Mouse (Mus musculus): Measurements from ENCODE around the gene Gm49380. TPM values are rescaled to one million over a fixed set of nuclear protein-coding genes. Genes with fewer than 3 reads are reported as not detected.

Gene Gm49380
- total RNA-seq (2023), result 0.21 TPM in 1 of 4 replicates, not detected in the others

GRCm38 (mm10) chr9:44113105-44113789 is at the start of gene Gm49380, which contains the start of gene Rnf26:
TSS of gene Gm49380 (minus strand) at chr9:44113500.
TSS of gene Rnf26 (minus strand) at chr9:44113517.

DNA sequence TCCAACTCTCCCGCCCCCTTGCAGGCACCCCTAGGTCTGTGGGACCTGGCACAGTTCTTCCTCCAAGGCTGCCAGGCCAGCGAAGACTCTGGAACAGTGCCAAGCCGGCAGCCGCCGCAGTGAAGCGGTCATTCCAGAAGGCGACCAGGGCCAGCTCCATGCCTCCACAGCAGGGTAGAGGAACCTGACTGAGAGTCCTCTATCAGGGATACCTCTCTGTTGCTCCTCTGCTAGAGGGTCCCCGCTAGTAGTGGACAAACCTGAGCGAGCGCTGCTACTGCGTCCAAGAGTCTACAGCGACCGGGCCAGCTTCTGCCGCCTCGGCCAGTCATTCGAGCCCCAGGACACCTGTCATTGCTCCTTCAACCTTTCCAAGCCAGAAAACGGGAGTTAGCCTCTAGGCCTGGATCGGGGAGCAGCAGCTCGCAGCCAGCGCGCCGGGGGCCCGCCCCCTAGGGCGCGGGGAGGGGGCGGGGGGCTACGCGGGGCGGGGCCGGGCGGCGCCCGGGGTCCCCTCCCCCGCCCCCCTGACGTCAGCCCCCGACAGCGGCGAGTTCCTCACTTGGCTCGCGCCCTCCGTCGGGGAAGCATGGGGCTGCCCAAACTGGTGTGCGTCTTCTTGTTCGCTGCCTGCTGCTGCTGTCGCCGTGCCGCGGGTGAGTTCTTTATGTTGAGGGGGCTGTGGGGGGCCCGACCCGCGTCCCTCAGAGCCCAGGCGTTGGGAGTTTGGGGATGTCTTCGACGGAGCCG is 21.0 kb upstream of the Gm49380 start, which contains the start of gene Mcam:
Gene Mcam, plus strand, starts transcription at position 369 of the 750 bp plus-strand sequence.

DNA sequence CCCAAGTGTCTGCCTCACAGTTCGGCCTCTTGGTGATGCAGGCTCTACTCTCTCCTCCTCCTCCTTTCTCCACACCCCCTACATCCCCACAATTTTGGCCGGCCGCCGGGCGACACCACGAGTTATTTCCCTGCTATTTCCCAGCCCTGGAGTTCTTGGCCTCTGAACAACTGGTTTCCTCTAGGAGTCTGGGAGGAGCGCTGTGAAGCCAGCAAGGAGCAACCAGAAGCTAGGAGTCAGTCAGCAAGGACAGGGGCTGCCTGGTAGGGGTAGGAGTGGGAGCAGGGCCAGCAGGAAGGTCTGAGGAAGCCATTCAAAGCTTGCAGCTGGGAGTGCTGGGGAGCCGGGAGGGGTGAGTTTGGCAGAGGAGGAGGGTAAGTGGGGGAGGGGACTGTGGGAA is 6.2 kb downstream of the Gm49380 start, which contains the start of gene C1qtnf5:
Gene C1qtnf5, plus strand, starts transcription at position 136 of the 400 bp plus-strand sequence.

GRCm38 (mm10) chr9:44101490-44101889 is 11.8 kb downstream of the Gm49380 start, which contains the start of gene Mfrp:
TSS of gene Mfrp (plus strand) at chr9:44101729.

GRCm38 (mm10) chr9:44066785-44067225 is 46.5 kb downstream of the Gm49380 start, which contains the start of gene Usp2:
TSS of gene Usp2 (plus strand) at chr9:44067021.

DNA sequence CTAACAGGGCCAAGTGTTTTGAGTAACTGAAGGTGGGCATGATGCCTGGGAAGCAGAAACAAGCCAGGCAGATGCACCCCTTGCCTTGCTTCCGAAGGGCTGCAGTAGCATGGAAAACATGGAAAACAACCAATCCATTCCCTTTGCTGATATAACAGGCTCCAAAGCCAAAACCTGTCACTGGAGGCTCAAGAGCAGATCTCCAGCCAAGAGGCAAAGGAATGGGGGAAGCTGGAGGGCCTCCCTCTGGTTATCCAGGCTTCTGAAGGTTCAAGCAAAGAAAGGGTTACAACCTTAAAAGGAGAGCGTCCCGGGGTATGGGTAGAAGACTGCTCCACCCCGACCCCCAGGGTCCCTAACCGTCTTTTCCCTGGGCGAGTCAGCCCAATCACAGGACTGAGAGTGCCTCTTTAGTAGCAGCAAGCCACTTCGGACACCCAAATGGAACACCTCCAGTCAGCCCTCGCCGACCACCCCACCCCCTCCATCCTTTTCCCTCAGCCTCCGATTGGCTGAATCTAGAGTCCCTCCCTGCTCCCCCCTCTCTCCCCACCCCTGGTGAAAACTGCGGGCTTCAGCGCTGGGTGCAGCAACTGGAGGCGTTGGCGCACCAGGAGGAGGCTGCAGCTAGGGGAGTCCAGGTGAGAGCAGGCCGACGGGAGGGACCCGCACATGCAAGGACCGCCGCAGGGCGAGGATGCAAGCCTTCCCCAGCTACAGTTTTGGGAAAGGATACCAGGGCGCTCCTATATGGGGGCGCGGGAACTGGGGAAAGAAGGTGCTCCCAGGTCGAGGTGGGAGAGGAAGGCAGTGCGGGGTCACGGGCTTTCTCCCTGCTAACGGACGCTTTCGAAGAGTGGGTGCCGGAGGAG is 70.2 kb downstream of the Gm49380 start, which contains the start of gene Thy1:
Gene Thy1, plus strand, starts transcription at position 549 of the 872 bp plus-strand sequence.

Other genes starting within 250 kb of the Gm49380 start
- gene Thy1, start 70.1 kb downstream of the Gm49380 start, total RNA-seq (2023), result 1.4 to 3.1 TPM (median 2.6 TPM) in 4 replicates
- gene Usp2, start 46.5 kb downstream of the Gm49380 start, total RNA-seq (2023), result 19.0 to 31.1 TPM (median 23.0 TPM) in 4 replicates
- 0.55 to 0.73 TPM (median 0.69 TPM) in 3 of 4 replicates, not detected in the other for gene Mfrp, start 11.8 kb downstream of the Gm49380 start, total RNA-seq (2023)
- 2.8 TPM in 1 of 4 replicates, not detected in the others for gene C1qtnf5, start 6.3 kb downstream of the Gm49380 start, total RNA-seq (2023)
- gene Rnf26, start within 50 bp of the Gm49380 start, total RNA-seq (2023), result 17.2 to 23.5 TPM (median 20.6 TPM) in 4 replicates
- 0.20 to 0.27 TPM (median 0.27 TPM) in 3 of 4 replicates, not detected in the other for gene Mcam, start 21.0 kb upstream of the Gm49380 start, total RNA-seq (2023)
- 133 to 146 TPM (median 140 TPM) in 4 replicates for gene Cbl, start 120.5 kb upstream of the Gm49380 start, total RNA-seq (2023)
- not detected in 4 replicates for gene Ccdc153, start 127.2 kb upstream of the Gm49380 start, total RNA-seq (2023)
- gene Pdzd3, start 138.0 kb upstream of the Gm49380 start, total RNA-seq (2023), result not detected in 4 replicates
- gene Nlrx1, start 155.1 kb upstream of the Gm49380 start, total RNA-seq (2023), result 4.3 to 6.5 TPM (median 6.0 TPM) in 4 replicates
- not detected in 4 replicates for gene Abcg4, start 175.1 kb upstream of the Gm49380 start, total RNA-seq (2023)
- gene Hinfp, start 192.2 kb upstream of the Gm49380 start, total RNA-seq (2023), result 52.6 to 65.7 TPM (median 58.7 TPM) in 4 replicates
- 17.0 to 21.3 TPM (median 20.4 TPM) in 4 replicates for gene C2cd2l, start 206.8 kb upstream of the Gm49380 start, total RNA-seq (2023)
- 8.1 to 11.0 TPM (median 9.4 TPM) in 4 replicates for gene Dpagt1, start 212.5 kb upstream of the Gm49380 start, total RNA-seq (2023)
- gene H2afx, start 221.2 kb upstream of the Gm49380 start, total RNA-seq (2023), result 34.2 to 44.5 TPM (median 37.9 TPM) in 4 replicates
- gene Hmbs, start 230.7 kb upstream of the Gm49380 start, total RNA-seq (2023), result 14.8 to 18.8 TPM (median 16.7 TPM) in 4 replicates
- 60.1 to 72.9 TPM (median 69.4 TPM) in 4 replicates for gene Vps11, start 248.2 kb upstream of the Gm49380 start, total RNA-seq (2023)